Mouse (Mus musculus) right cerebral cortex, postnatal 10 days (tissue): ENCODE data around the gene Lyrm7.

ENCODE experiments used
- DNase-seq, 2 experiments: peaks; one replicate each; pipeline ENCODE4 v3.0.0; 2021; ENCODE audit warnings: low spot score in 2 of 2

Gene Lyrm7

GRCm38 (mm10) chr11:54845470-54846442 lies 15.0 kb downstream of the Lyrm7 start:
- peak in 1 of 2 experiments; percentile 59 for DNase-seq

- no peak for DNase-seq
Observed at GRCm38 (mm10) chr11:54844959-54845358, 15.8 kb downstream of the Lyrm7 start.

- DNase-seq, result no peak
Observed at GRCm38 (mm10) chr11:54844424-54844823, 16.3 kb downstream of the Lyrm7 start.

GRCm38 (mm10) chr11:54840891-54841290 lies 19.8 kb downstream of the Lyrm7 start:
- peak; percentile 50 to 61 for DNase-seq

- no peak for DNase-seq
Observed at GRCm38 (mm10) chr11:54839696-54840095, 21.0 kb downstream of the Lyrm7 start.

- DNase-seq, result peak; percentile 65 to 72
Observed at GRCm38 (mm10) chr11:54836106-54836505, 24.6 kb downstream of the Lyrm7 start.

- DNase-seq, result no peak
Observed at GRCm38 (mm10) chr11:54834596-54834995, 26.1 kb downstream of the Lyrm7 start.

GRCm38 (mm10) chr11:54833833-54834232 lies 26.9 kb downstream of the Lyrm7 start:
- peak; percentile 56 to 79 for DNase-seq

- DNase-seq, result no peak
Observed at GRCm38 (mm10) chr11:54826819-54827218, 33.9 kb downstream of the Lyrm7 start.

GRCm38 (mm10) chr11:54825774-54826173 lies 34.9 kb downstream of the Lyrm7 start:
- DNase-seq, result no peak

- peak in 1 of 2 experiments; percentile 58 for DNase-seq
Observed at GRCm38 (mm10) chr11:54823467-54823866, 37.2 kb downstream of the Lyrm7 start.

- DNase-seq, result no peak
Observed at GRCm38 (mm10) chr11:54819489-54819888, 41.2 kb downstream of the Lyrm7 start.

- no peak for DNase-seq
Observed at GRCm38 (mm10) chr11:54817449-54817848, 43.3 kb downstream of the Lyrm7 start.

GRCm38 (mm10) chr11:54815659-54816058 lies 45.1 kb downstream of the Lyrm7 start:
- no peak for DNase-seq

GRCm38 (mm10) chr11:54812812-54813516 lies 47.8 kb downstream of the Lyrm7 start:
- DNase-seq, result peak; percentile 63 to 75

GRCm38 (mm10) chr11:54812314-54812713 lies 48.4 kb downstream of the Lyrm7 start:
- no peak for DNase-seq

- DNase-seq, result no peak
Observed at GRCm38 (mm10) chr11:54811054-54811453, 49.7 kb downstream of the Lyrm7 start.

- no peak for DNase-seq
Observed at GRCm38 (mm10) chr11:54809582-54809981, 51.1 kb downstream of the Lyrm7 start.

GRCm38 (mm10) chr11:54808177-54808576 lies 52.5 kb downstream of the Lyrm7 start:
- DNase-seq, result no peak

GRCm38 (mm10) chr11:54807669-54808068 lies 53.0 kb downstream of the Lyrm7 start:
- no peak for DNase-seq

- DNase-seq, result no peak
Observed at GRCm38 (mm10) chr11:54806891-54807290, 53.8 kb downstream of the Lyrm7 start.

GRCm38 (mm10) chr11:54805196-54805595 lies 55.5 kb downstream of the Lyrm7 start:
- DNase-seq, result peak; percentile 90 to 93

- DNase-seq, result no peak
Observed at GRCm38 (mm10) chr11:54802621-54803020, 58.1 kb downstream of the Lyrm7 start.
